Mouse (Mus musculus) A20 (cell line): ENCODE data around the gene Tub.

ENCODE experiments used
- DNase-seq: peaks from one replicate; pipeline ENCODE4 v3.0.0-alpha.2; 2011; ENCODE audit warnings: low read depth, low spot score

The Tub gene

GRCm38 (mm10) chr7:109029961-109030465 is 79.9 kb downstream of the Tub start:
- no peak for DNase-seq

GRCm38 (mm10) chr7:109031331-109031730 is 81.2 kb downstream of the Tub start:
- DNase-seq = no peak

- DNase-seq = no peak
Observed at GRCm38 (mm10) chr7:109032054-109032453, 81.9 kb downstream of the Tub start.

- DNase-seq = no peak
Observed at GRCm38 (mm10) chr7:109038121-109038735, 88.1 kb downstream of the Tub start.

- no peak for DNase-seq
Observed at GRCm38 (mm10) chr7:109038987-109039386, 88.8 kb downstream of the Tub start.

- no peak for DNase-seq
Observed at GRCm38 (mm10) chr7:109039445-109039844, 89.3 kb downstream of the Tub start.

- no peak for DNase-seq
Observed at GRCm38 (mm10) chr7:109045876-109046275, 95.7 kb downstream of the Tub start.

GRCm38 (mm10) chr7:109050831-109051230 is 100.7 kb downstream of the Tub start:
- no peak for DNase-seq

GRCm38 (mm10) chr7:109059536-109059935 is 109.4 kb downstream of the Tub start:
- DNase-seq = no peak

GRCm38 (mm10) chr7:109069641-109070040 is 119.5 kb downstream of the Tub start:
- DNase-seq = no peak

- DNase-seq = no peak
Observed at GRCm38 (mm10) chr7:109072326-109072725, 122.2 kb downstream of the Tub start.

- DNase-seq = no peak
Observed at GRCm38 (mm10) chr7:109082269-109083112, 132.4 kb downstream of the Tub start.

GRCm38 (mm10) chr7:109083113-109083812 is 133.1 kb downstream of the Tub start, which contains the start of gene Ric3:
Gene Ric3 (minus strand): TSS chr7:109083331.
- DNase-seq = no peak

GRCm38 (mm10) chr7:109083813-109084184 is 133.7 kb downstream of the Tub start:
- no peak for DNase-seq
